Mouse (Mus musculus) Patski (cell line): Measurements from ENCODE around the gene Fn3krp. TPM values are rescaled to one million over a fixed set of nuclear protein-coding genes. Genes with fewer than 3 reads are reported as not detected.

ENCODE experiments used
- ATAC-seq: fragments of 100-300 bp; one replicate; pipeline ENCODE4 v1.8.0; 2021
- CTCF ChIA-PET: fragments of 350-600 bp; sonication (Branson Sonifier 250); formaldehyde crosslinking; loops from one replicate; lab custom pipeline; 2022; ENCODE audit warnings: inconsistent platforms; lab: Charles Lee
- POLR2A ChIA-PET: fragments of 350-600 bp; sonication (Branson Sonifier 250); formaldehyde crosslinking; loops from one replicate; lab custom pipeline; 2022; ENCODE audit warnings: antibody characterized with exemption, inconsistent platforms; lab: Charles Lee
- DNase-seq: peaks from one replicate; pipeline ENCODE4 v3.0.0-alpha.2; 2011; ENCODE audit warnings: low read depth, low spot score
- H3K27me3 ChIP-seq: fragments of 371-371 bp; one replicate; pipeline ENCODE4 v1.5.1; 2021
- CTCF ChIP-seq: fragments of 100-300 bp; IDR thresholded peaks from one replicate; pipeline ENCODE4 v1.5.1; 2021
- in situ Hi-C: fragments of 300-500 bp; cut with MboI; formaldehyde crosslinking; loops from 3 replicates; pipeline ENCODE4 v1.11.1; 2018; ENCODE audit warnings: low pct_unique_long_range_greater_than_20kb, mixed read lengths
- polyA plus RNA-seq: library from polyadenylated mRNA; unstranded; gene quantifications from one replicate; pipeline ENCODE4 v1.2.3, GENCODE M21; 2021

Fn3krp gene
- polyA plus RNA-seq, 1 experiment from 2014 or later: 13.3 TPM

DNA sequence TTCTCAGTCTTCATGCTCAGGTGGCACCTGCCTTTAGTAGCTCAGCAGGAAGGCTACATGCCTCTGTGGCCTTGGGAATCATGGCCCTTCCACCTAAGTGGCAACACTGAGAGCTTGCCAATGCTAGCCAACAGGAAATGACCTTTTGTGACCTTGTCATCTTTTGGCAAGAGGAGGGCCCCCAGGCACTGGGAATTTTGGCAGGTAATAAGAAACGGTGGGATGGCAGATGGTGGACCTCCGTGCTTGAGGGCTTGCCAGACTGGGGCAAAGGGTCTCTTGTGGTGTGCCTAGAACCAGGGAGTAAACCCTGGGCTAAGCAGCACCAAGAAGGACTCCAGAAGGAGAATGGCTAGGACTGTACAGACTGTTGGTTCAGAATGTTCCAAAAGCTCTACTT, 20.9 kb downstream of the Fn3krp start:
- peaks cover 10% of the 10 kb centered on the region for H3K27me3 ChIP-seq
- in situ Hi-C loops: no loop called here
- no peak for DNase-seq
- ChIA-PET POLR2A (no interaction called here), CTCF (no interaction called here)
- no peak for ATAC-seq
- no peak for TF ChIP-seq CTCF

GRCm38 (mm10) chr11:121451216-121451726, 30.1 kb downstream of the Fn3krp start:
- in situ Hi-C loops: no loop called here
- POLR2A ChIA-PET: interaction anchor here (1.5 kb wide), 1 partner anchor 16 kb away, joined by 6 read pairs; the partner anchor contains the start of gene Fn3k
- H3K27me3 ChIP-seq: peaks cover 9% of the 10 kb centered on the region
- DNase-seq (no peak), ATAC-seq (no peak)
- CTCF ChIA-PET: interaction anchor here (1.1 kb wide), 1 partner anchor 17 kb away, joined by 3 read pairs; the partner anchor contains the start of gene Fn3k
- TF ChIP-seq CTCF: no peak

GRCm38 (mm10) chr11:121451753-121452635, 30.8 kb downstream of the Fn3krp start, which contains the start of gene Tbcd:
Gene Tbcd (plus strand): TSS chr11:121451949.
- in situ Hi-C loops: no loop called here
- no peak for TF ChIP-seq CTCF

DNA sequence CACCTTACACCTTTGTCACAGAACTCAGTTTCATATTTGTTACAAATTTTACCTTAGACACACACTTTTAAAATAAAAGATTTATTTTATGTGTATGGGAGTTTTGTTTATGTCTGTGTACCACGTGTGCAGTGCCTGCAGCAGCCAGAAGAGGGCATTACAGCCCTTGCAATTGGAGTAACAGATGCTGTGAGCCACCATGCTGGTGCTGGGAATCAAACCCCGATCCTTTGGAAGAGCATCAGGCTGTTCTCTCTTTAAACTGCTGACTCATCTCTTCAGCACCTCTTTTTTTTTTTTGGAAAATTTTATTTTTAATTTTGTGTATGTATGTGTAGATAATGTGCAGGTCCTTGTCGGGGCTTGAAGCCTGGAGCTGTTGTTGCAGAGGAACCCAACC, 36.7 kb downstream of the Fn3krp start:
- no peak for DNase-seq
- CTCF ChIA-PET: interaction anchor here (1.2 kb wide), 1 partner anchor 10 kb away, joined by 3 read pairs; no protein-coding TSS in a partner anchor
- TF ChIP-seq CTCF: no peak

More at GRCm38 (mm10) chr11:121451753-121452635, 30.8 kb downstream of the Fn3krp start, which contains the start of gene Tbcd:
- ChIA-PET POLR2A (interaction anchor here (0.6 to 2.2 kb wide), 4 partner anchors 10 to 31 kb away, joined by 3 to 8 read pairs (median 6); partner anchors contain the start of genes Fn3k and Fn3krp), CTCF (interaction anchor here (1.1 kb wide), 1 partner anchor 17 kb away, joined by 3 read pairs; the partner anchor contains the start of gene Fn3k)
- H3K27me3 ChIP-seq: peaks cover 6% of the 10 kb centered on the region
- ATAC-seq (peak; percentile 92), DNase-seq (peak; percentile 50)

DNA sequence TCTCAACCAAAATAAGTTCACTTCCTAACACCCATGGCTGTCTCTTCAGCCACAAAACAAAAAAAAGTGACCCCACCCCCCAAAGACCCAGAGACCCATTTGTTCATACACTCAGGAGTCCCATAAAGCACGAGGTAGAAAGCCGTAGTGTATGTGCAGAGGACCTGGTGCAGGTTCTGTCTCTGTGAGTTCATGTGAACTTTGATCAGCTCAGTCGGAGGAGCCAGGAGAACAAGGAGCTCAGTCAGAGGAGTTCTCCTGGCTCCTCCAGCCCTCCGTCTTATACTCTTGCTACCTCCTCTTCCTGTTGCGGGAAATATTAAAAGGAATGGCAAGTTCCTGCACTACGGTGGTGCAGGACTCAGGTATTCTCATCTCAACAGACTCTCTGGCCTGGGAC, 46.2 kb downstream of the Fn3krp start:
- TF ChIP-seq CTCF: no peak
- ATAC-seq: no peak
- CTCF ChIA-PET: interaction anchor here (1.0 to 1.4 kb wide), 2 partner anchors 8 to 10 kb away, joined by 3 read pairs; no protein-coding TSS in a partner anchor
- no peak for DNase-seq
- POLR2A ChIA-PET: no interaction called here
- in situ Hi-C loops: no loop called here
- no peaks in the 10 kb centered on the region for H3K27me3 ChIP-seq

More for the DNA sequence above, 36.7 kb downstream of the Fn3krp start:
- POLR2A ChIA-PET: interaction anchor here (0.7 kb wide), 1 partner anchor 99 kb away, joined by 3 read pairs; no protein-coding TSS in a partner anchor
- in situ Hi-C loops: no loop called here
- ATAC-seq: no peak
- H3K27me3 ChIP-seq: no peaks in the 10 kb centered on the region

DNA sequence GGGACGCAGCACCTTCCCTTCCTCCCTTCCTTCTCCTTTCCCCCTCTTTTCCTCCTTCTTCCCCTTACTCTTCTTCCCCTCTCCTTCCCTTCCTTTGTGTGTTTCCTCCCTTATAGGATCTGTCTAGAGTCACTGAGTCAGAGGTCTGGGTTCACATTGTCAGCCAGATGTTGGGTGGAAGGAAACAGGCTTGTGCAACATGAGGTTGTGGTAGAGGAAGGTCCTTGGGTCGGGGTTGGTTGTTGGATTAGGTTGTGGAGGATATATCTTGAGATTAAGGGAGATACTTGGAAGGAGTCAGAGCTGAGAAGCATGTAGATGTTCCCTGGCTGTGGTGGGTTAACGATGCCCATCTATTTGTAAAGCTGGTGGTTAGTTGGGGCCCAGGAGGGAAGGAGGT, 53.6 kb downstream of the Fn3krp start:
- ATAC-seq (no peak), DNase-seq (no peak)
- H3K27me3 ChIP-seq: no peaks in the 10 kb centered on the region
- in situ Hi-C loops: loop anchor here (5.0 kb wide), 1 partner anchor 332 kb away; no protein-coding TSS in a partner anchor
- POLR2A ChIA-PET: no interaction called here
- CTCF ChIA-PET: interaction anchor here (0.7 to 1.9 kb wide), 4 partner anchors 7 to 333 kb away, joined by 3 to 9 read pairs (median 6); no protein-coding TSS in a partner anchor
- TF ChIP-seq CTCF: no peak

GRCm38 (mm10) chr11:121475699-121476415, 54.7 kb downstream of the Fn3krp start:
- ATAC-seq: peak; percentile 66
- peak; percentile 24 for DNase-seq
- TF ChIP-seq CTCF: peak; percentile 96
- ChIA-PET CTCF (interaction anchor here (0.7 to 1.9 kb wide), 4 partner anchors 8 to 332 kb away, joined by 3 to 9 read pairs (median 6); no protein-coding TSS in a partner anchor), POLR2A (no interaction called here)
- no peaks in the 10 kb centered on the region for H3K27me3 ChIP-seq
- in situ Hi-C loops: loop anchor here (5.0 kb wide), 1 partner anchor 331 kb away; no protein-coding TSS in a partner anchor

DNA sequence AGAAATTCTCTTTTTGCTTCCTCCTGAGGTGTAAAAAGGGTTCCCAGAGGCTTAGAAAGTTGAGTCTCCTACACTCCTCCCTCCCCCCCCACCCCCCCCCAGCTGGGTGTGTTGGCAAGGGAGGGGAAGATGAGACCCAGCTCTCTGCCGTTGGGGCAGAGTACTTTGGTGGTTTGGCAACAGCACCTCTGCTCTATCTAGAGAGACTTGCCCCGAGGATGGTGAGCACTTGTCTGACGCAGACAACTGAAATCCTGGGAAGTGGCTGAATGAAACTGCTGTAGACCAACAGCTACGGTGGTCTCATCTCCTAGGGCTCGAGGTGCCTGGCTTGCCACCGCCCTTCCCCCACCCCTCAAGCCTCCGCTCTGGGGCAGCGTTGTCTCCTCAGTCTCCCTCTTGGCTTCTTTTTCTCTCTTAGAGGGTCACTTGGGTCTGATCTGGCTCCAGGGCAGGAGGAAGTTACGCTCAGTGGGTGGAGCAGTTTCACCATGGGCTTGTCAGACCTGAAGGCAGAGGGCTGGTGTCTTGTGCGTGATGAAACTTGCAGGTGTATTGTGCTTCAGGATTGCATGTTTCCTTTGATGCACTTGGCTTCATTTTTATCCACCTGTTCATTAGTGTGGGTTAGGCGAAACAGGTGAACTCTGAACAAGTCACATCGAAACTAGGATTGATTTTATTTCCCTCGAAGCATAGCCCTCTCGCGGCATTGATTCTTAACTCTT, 58.4 kb downstream of the Fn3krp start:
- ATAC-seq (no peak), DNase-seq (no peak)
- in situ Hi-C loops: loop anchor here (5.0 kb wide), 1 partner anchor 328 kb away; no protein-coding TSS in a partner anchor
- CTCF ChIA-PET: interaction anchor here (1.5 kb wide), 1 partner anchor 11 kb away, joined by 4 read pairs; no protein-coding TSS in a partner anchor
- H3K27me3 ChIP-seq: no peaks in the 10 kb centered on the region
- POLR2A ChIA-PET: no interaction called here
- no peak for TF ChIP-seq CTCF

Other genes starting within 250 kb of the Fn3krp start
- 16.5 TPM for gene Hexdc, start 217.0 kb upstream of the Fn3krp start, polyA plus RNA-seq
- 15.2 TPM for gene Ogfod3, start 216.7 kb upstream of the Fn3krp start, polyA plus RNA-seq
- gene Cybc1, start 192.1 kb upstream of the Fn3krp start, polyA plus RNA-seq: 33.3 TPM
- gene Narf, start 184.1 kb upstream of the Fn3krp start, polyA plus RNA-seq: 26.3 TPM
- 50.5 TPM for gene Foxk2, start 161.4 kb upstream of the Fn3krp start, polyA plus RNA-seq
- gene Wdr45b, start 67.0 kb upstream of the Fn3krp start, polyA plus RNA-seq: 74.1 TPM
- 0.55 TPM for gene Rab40b, start 33.1 kb upstream of the Fn3krp start, polyA plus RNA-seq
- gene Fn3k, start 13.5 kb downstream of the Fn3krp start, polyA plus RNA-seq: 5.5 TPM
- 57.5 TPM for gene Tbcd, start 30.5 kb downstream of the Fn3krp start, polyA plus RNA-seq
- not detected for gene Zfp750, start 97.9 kb downstream of the Fn3krp start, polyA plus RNA-seq